Mouse (Mus musculus) heart, embryonic 10.5 days (tissue): ENCODE results near the gene Oxct2a. TPM values are rescaled to one million over a fixed set of nuclear protein-coding genes. Genes with fewer than 3 reads are reported as not detected.
"Not testable (repeated sequence)": the region's sequence is repeated elsewhere in the genome, so short reads cannot be mapped to it uniquely, and the experiment has no call there.

Experiments
- DNase-seq: peaks from one replicate; pipeline ENCODE4 v3.0.0-alpha.2; 2017; ENCODE audit warnings: low spot score
- H3K27ac ChIP-seq: fragments of 300-500 bp; sonication (generic); 2 replicates; pipeline ENCODE4 v1.5.1; 2016; ENCODE audit warnings: mild to moderate bottlenecking
- H3K27me3 ChIP-seq: fragments of 300-500 bp; sonication (generic); 2 replicates; pipeline ENCODE4 v1.6.1; 2016; ENCODE audit warnings: mild to moderate bottlenecking; ENCODE audit not compliant: poor library complexity, insufficient read depth, severe bottlenecking
- H3K36me3 ChIP-seq: fragments of 300-500 bp; sonication (generic); 2 replicates; pipeline ENCODE4 v1.6.1; 2016; ENCODE audit warnings: mild to moderate bottlenecking, moderate library complexity
- H3K4me1 ChIP-seq: fragments of 300-500 bp; sonication (generic); 2 replicates; pipeline ENCODE4 v1.6.1; 2016; ENCODE audit warnings: mild to moderate bottlenecking
- H3K4me3 ChIP-seq: fragments of 300-500 bp; sonication (generic); 2 replicates; pipeline ENCODE4 v1.5.1; 2016; ENCODE audit warnings: mild to moderate bottlenecking, moderate library complexity
- H3K9me3 ChIP-seq: fragments of 300-500 bp; sonication (generic); 2 replicates; pipeline ENCODE4 v1.6.1; 2016; ENCODE audit warnings: mild to moderate bottlenecking, moderate library complexity
- WGBS: fragments of 180-500 bp; shearing (Covaris S2); methylation state at CpG from one replicate; pipeline ENCODE4 v1.1.7; 2016; 5-methylcytosine and 5-hydroxymethylcytosine counted together
- polyA plus RNA-seq: library from polyadenylated mRNA; unstranded; fragments of >200 nt; fragmentation: Nextera tagmentation; extraction: Ambion mirVana; gene quantifications from 2 replicates; pipeline ENCODE4 v1.2.1, GENCODE M21; 2016

Oxct2a gene
- polyA plus RNA-seq, 1 experiment from 2014 or later, result not detected

- H3K27me3 ChIP-seq, result no peaks in the 10 kb centered on the region; the same call in 1 of the 2 replicates
- peak overlapping the region; percentile 75 for H3K4me3 ChIP-seq
- no peak for DNase-seq
- peaks cover 57% of the 10 kb centered on the region for H3K36me3 ChIP-seq
- no peaks in the 10 kb centered on the region for H3K9me3 ChIP-seq
- peak overlapping the region; percentile 88 for H3K27ac ChIP-seq
- peaks cover 36% of the 10 kb centered on the region for H3K4me1 ChIP-seq
- 59% methylated on average over 6 of the region's 6 CpGs for WGBS
These were observed 38.5 kb downstream of the Oxct2a start for GRCm38 (mm10) chr4:123284731-123285624.

- under 1% methylated on average over 15 of the region's 15 CpGs for WGBS
- not testable (repeated sequence) for DNase-seq
These were observed 39.8 kb downstream of the Oxct2a start for GRCm38 (mm10) chr4:123283675-123284064.

DNA sequence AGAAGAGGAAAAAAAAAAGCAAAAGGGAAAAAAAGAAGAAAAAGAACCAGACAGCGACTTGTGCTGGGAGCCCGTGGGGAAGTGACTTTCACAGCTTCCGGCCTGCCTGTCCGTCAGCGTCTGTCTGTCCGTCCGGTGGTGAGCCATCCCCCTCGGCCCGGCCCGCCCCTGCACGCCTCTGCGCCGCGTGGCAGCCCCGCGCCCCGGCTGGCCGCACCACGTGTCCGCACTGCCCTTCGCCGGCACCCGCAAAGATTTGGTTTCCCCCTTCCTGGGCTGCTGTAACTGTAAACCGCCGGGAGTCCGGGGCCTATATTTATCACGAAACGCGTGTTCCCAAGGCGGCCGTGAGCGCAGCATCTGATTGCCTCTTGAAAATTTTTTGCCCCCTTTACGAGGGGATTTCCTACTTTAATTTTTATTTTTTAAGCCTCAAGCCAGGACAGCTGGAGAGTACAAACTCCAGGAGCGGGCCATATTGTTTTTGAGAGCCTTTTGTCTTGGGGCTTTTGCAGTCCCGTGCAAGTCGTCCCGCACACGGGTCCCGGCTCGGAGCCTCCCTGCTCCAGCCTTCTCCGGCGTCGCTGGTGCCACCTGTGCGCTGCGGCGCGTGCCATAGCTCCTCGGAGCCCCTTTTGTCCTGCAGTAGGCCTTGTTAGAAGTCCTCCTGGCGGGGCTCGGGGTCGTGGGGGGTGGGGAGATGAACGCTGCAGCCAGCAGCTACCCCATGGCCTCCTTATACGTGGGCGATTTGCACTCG, 40.3 kb downstream of the Oxct2a start:
- Histone ChIP-seq H3K4me1 (peaks cover 33% of the 10 kb centered on the region), H3K36me3 (peaks cover 38% of the 10 kb centered on the region), H3K27ac (peak overlapping the region; percentile 81), H3K4me3 (peak overlapping the region; percentile 75)
- not testable (repeated sequence) for H3K9me3 ChIP-seq, H3K27me3 ChIP-seq, DNase-seq
- WGBS, result under 1% methylated on average over 46 of the region's 55 CpGs

More at GRCm38 (mm10) chr4:123283675-123284064, 39.8 kb downstream of the Oxct2a start:
- Histone ChIP-seq H3K27ac (peak overlapping the region; percentile 88), H3K36me3 (peaks cover 44% of the 10 kb centered on the region), H3K4me1 (peaks cover 33% of the 10 kb centered on the region), H3K4me3 (peak overlapping the region; percentile 75)
- not testable (repeated sequence) for H3K9me3 ChIP-seq, H3K27me3 ChIP-seq

- Histone ChIP-seq H3K4me1 (peaks cover 30% of the 10 kb centered on the region), H3K27ac (peak overlapping the region; percentile 47), H3K9me3 (no peaks in the 10 kb centered on the region), H3K4me3 (peak overlapping the region; percentile 75), H3K27me3 (no peaks in the 10 kb centered on the region; the same call in 1 of the 2 replicates), H3K36me3 (peaks cover 32% of the 10 kb centered on the region)
- under 1% methylated on average over 25 of the region's 25 CpGs for WGBS
- DNase-seq, result peak; percentile 97
These were observed 40.9 kb downstream of the Oxct2a start for GRCm38 (mm10) chr4:123282500-123282899.

GRCm38 (mm10) chr4:123280117-123280516, 43.3 kb downstream of the Oxct2a start:
- Histone ChIP-seq H3K4me1 (peaks cover 14% of the 10 kb centered on the region), H3K4me3 (no peak overlapping the region), H3K27ac (no peak overlapping the region), H3K9me3 (no peaks in the 10 kb centered on the region), H3K36me3 (peaks cover 10% of the 10 kb centered on the region), H3K27me3 (no peaks in the 10 kb centered on the region; the same call in 1 of the 2 replicates)
- no peak for DNase-seq
- 64% methylated on average over 3 of the region's 3 CpGs for WGBS

Other genes starting within 250 kb of the Oxct2a start
- 0.18 and 0.84 TPM in 2 replicates for gene Bmp8b, start 218.5 kb downstream of the Oxct2a start, polyA plus RNA-seq
- gene Oxct2b, start 207.4 kb downstream of the Oxct2a start, polyA plus RNA-seq, result 0.11 TPM in 1 of 2 replicates, not detected in the other
- 72.4 and 100 TPM in 2 replicates for gene Ppie, start 183.7 kb downstream of the Oxct2a start, polyA plus RNA-seq
- 0.41 and 1.3 TPM in 2 replicates for gene Hpcal4, start 140.4 kb downstream of the Oxct2a start, polyA plus RNA-seq
- gene Nt5c1a, start 122.1 kb downstream of the Oxct2a start, polyA plus RNA-seq, result 0.31 and 0.46 TPM in 2 replicates
- gene Heyl, start 90.1 kb downstream of the Oxct2a start, polyA plus RNA-seq, result 3.2 and 3.9 TPM in 2 replicates
- gene Pabpc4, start 61.3 kb downstream of the Oxct2a start, polyA plus RNA-seq, result 70.4 and 73.3 TPM in 2 replicates
- gene Bmp8a, start 19.6 kb upstream of the Oxct2a start, polyA plus RNA-seq, result 0.15 and 0.23 TPM in 2 replicates